Mouse (Mus musculus) cerebellum, adult 9-10 months (tissue): Measurements from ENCODE around the gene Per1.
A peak's percentile ranks its signal among the peaks of the same experiment; 100 is the strongest.

Experiments used
- DNase-seq: peaks from one replicate; pipeline ENCODE4 v3.0.0; 2022

Gene Per1

DNA sequence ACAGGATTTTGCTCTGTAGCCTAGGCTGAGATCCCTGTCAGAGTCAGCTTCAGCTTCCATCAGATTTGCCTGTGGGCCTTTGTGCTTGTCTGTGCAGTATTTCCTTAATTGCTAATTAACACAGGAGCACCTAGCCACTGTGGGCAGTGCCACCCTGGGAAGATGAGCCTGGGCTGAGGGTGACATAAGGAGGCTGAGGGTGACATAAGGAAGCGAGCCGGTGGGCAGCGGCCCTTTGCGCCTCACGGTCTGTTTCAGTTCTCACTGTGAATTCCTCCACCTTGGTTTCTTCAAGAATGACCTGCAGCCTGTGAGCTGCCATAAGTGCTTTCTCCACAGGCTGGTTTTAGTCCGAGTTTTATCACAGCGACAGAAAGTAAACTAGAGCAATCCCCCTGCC is 13.4 kb upstream of the Per1 start:
- DNase-seq, result no peak

DNA sequence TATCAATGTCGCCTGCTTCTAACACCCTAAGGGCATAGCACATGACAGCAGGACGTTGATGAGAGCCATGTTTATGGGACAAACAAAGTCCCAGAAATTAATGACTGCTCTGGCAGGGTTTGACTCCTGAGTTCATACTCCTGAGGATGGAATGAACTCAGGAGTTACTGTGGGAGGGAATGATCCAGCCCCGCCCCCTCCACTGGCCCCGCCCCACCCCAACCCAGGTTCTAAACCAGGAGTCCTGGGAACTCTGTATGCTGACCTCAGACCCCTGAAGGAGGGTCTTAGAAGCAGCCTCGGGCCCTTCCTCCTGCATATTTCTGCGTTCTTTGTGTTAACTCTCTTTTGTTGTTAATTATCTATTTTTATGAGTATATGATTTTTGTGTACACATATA is 9.4 kb upstream of the Per1 start:
- DNase-seq, result peak; percentile 35

DNA sequence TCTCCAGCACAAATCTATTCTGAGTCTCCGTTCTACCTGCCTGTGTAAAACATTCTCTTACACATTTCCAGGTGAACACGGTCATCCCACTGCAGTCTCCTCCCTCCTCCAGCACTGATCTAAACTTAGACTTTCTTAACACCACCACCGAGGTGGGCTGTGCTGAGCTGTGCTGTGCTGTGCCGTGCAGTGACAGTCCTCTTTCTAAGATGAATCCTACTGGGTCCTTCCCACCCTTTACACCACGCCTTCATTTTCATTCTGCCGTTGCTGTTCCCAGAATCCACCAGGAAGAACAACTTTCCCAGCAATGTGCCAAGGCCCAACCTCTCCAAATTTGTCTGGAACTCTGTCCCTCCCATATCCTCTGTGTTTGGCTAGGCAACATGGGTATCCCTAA is 8.6 kb upstream of the Per1 start:
- DNase-seq, result peak; percentile 51

DNA sequence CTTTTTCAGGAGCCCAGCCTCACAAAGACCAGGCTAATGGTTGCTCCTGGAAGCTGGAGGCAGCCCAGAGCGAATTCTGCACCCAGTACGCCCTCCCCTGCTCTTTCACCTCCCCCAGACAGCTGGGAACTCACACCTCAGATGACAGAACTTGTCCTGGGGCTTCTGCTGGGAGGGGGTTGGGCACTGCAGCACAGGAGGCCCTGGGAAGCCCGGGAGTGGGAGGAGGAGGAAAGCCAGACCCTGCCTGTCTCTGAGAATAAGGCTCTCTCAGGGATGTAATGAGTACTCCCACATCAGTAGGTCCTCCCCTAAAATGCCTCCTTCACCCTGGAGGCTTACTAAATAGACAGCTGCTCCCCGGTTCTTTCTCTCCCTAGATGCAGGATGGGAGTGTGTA is 7.9 kb upstream of the Per1 start:
- peak; percentile 45 for DNase-seq

DNA sequence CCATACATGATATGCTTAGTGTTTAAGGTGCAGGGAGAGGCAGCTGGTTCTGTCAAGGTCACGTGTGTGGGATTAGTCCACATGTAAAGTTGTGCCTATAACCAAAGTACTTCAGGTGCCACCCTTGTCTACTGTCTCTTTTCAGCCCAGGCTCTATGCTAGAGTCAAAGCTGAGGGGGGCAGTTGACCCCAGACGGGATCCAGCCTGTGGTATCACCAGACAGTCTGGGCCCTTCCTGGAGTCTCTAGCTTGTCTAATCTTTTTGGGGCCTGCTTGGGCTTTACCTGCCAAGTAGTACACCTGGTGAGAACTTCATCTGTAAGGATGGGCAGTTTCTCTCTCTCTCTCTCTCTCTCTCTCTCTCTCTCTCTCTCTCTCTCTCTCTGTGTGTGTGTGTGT is 7.4 kb upstream of the Per1 start:
- DNase-seq, result no peak

DNA sequence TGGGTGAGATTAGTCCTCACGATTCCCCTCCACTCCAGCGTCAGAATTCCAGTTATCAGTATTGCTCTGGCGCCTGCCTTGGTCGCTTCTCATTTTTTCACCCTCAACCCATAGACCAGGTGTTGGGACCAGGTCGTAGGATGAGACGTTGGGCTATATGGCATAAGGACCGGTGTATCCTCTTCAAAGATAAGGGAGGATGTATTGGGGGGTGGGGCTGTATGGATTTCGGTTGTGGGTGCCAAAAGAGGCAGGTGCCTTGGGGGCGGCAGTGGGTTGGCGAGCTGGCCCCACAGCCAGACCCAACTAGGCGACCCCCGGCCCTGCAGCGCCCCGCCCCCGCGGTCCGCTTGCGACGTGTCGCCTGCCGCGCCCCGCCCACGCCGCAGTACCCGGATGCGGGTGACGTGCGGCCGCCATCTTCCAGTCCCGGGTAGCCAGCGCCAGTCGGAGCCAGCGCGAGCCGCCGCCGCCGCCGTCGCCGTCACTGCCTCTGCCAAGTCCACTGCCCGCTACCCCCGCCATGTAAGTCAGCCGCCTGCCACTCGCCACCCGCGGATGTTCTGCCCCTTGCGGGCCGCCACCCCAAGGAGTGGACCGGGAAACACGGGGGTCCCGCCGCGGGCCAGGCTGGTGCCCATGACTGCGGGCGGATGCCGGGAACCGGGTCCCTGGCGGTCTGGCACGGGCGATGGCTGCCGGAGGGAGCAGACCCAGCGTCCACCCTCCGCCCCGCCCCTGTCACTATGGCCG is 6.7 kb upstream of the Per1 start, which contains the start of gene Vamp2:
Gene Vamp2, plus strand, starts transcription at position 388 of the 753 bp plus-strand sequence.
- DNase-seq, result peak; percentile 93

DNA sequence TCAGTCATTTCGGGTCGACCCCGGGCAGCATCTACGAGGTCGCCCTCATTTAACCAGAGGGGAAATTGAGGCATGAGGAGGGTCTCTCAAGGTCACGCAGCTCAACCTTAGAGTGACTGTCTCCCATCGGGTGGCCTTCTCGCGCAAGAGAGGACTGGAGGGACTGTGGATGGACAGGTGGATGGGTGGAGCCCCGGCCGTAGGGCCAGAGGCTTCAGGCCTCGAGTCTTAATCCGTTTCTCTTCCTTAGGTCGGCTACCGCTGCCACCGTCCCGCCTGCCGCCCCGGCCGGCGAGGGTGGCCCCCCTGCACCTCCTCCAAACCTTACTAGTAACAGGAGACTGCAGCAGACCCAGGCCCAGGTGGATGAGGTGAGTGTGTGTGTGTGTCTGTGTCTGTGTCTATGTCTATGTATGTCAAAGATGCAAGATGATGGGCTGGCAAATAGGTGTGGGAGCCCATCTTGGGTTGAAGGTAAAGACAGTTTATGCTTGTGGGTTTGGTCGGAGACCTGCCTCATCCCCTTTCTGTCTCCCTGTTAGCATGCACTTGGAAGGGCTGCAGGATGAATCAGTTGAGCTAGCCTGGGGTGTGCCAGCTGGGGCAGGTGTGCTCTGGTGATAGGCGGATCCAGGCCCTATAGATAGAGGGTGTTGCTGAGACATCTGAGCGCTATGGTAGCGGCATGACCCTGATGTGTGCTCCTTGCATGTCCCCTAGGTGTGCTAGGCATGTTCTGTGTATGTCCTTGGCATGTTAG is 6.0 kb upstream of the Per1 start:
- DNase-seq, result peak; percentile 62

DNA sequence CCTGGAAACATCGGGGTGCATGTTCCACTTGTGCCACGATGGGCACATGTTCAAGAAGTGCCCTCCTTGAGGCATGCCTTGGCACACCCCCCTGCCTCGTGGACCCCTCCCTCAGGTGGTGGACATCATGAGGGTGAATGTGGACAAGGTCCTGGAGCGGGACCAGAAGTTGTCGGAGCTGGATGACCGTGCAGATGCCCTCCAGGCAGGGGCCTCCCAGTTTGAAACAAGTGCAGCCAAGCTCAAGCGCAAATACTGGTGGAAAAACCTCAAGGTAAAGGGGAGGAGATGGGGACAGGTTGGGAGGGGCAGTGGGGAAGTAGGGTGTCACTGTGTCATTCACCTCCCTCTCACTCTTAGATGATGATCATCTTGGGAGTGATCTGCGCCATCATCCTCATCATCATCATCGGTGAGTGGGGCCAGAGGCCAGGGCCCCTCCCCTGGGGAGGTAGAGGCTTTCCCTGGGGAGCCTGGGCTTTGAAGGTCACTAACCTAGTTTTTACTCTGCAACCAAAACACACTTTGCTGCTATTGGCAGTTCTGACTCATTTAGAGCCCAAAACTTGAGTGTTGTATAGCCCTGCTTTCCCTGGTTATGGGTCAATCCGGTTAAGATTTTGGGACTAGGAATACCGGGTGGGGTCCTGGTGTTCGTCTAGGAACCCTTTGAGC is 5.3 kb upstream of the Per1 start:
- peak; percentile 77 for DNase-seq

DNA sequence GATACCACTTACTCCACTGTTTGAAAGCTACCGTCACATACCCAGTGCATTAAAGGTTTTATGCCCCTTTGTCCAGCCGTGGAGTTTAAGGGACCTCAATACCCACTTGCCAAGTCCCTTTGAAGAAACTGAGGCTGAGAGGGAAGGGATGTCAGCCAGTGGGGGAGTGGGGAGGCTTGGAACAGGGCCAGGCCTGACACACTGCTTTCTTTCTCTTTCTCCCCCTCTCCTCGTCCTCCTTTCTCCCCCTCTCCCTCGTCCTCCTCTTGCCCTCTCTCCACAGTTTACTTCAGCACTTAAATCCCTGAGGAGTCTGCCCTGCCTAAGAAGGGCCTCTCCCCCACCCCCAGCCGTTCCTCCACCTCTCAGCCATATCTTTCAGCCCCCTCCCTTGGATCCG is 4.7 kb upstream of the Per1 start:
- peak; percentile 54 for DNase-seq

DNA sequence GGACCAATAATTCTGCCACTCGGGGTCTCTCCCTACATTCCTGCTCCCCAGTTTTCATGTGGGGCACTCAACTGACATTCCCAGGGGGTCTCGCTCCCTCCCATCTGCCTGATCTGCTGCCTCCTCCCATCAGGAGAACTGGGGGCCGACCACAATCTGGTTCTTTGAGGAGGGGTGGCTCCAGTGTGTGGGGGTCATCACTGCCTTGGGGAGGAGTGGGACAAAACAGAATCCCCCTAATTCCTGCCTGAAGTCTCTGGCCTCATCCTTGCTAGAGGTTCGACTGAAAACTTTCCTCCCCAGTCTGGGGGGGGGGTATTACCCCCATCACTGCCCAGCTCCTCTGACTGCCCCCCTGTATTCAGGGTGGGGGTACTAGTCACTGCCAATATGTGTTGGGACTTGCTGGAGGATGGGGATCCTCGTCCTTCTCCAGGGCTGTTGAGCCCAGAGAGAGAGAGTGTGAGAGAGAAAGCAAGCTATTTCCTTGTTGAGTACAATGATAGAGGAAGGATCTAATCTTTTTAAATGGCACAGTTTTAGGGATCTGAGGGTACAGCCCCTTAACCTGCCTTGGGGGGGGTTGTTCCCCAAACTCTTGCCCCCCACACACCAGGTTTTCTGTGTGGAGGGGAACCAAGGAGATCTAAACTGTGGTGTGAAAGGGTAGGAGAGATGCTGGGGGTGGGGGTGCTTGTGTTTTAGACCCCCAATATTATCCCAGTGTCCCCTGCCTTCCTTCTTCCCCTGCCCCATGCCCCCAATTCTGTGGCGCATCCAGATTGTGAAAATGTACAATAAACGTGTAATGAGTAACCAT is 3.2 kb upstream of the Per1 start:
- DNase-seq, result peak; percentile 68

DNA sequence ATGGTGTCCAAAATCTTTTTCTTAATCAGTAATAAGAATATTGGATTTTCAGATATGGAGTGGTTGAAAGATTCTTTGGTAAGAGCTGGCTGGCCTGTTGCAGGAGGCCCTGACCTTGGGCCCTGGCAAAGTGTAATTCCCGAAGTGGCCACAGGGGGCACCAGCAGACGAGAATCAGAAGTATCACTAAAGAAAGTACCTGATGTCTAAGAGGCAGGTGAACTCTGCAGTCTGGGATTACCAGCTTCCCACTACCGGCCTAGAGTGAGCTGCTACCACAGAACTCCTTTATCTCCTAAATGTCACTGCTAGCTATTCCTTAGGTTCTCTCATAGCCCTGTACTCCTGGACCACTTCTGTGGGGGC is 2.6 kb upstream of the Per1 start:
- DNase-seq, result peak; percentile 94

DNA sequence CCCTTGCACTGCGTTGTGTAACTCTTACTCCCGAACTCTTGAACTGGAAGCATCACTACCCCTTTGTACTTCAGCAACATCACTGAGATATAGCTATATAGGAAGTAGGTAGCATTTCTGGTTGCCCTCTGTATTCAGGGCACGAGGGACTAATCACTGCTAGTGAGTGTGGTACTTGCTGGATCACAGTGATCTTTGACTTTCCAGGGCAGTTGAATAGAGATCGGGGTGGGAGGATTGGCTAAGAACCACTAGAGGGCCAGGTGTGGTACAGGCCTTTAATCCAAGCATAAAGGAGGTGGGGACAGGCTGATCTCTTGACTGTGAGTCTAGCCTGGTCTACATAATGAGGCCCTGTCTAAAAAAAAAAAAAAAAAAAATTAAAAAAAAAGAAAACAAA is 2.1 kb upstream of the Per1 start:
- no peak for DNase-seq

DNA sequence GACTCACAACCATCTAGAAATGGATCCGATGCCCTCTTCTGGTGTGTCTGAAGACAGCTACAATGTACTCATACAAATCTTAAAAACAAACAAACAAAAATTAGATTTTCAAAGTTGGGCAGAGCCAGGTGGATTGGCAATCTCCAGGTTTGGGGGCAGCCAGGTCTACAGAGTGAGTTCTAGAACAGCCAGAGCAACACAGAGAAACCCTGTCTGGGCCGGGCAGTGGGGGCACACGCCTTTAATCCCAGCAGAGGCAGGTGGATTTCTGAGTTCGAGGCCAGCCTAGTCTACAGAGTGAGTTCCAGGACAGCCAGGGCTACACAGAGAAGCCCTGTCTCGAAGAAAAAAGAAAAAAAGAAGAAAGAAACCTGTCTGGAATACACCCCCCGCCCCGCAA is 1.2 kb upstream of the Per1 start:
- peak; percentile 64 for DNase-seq

DNA sequence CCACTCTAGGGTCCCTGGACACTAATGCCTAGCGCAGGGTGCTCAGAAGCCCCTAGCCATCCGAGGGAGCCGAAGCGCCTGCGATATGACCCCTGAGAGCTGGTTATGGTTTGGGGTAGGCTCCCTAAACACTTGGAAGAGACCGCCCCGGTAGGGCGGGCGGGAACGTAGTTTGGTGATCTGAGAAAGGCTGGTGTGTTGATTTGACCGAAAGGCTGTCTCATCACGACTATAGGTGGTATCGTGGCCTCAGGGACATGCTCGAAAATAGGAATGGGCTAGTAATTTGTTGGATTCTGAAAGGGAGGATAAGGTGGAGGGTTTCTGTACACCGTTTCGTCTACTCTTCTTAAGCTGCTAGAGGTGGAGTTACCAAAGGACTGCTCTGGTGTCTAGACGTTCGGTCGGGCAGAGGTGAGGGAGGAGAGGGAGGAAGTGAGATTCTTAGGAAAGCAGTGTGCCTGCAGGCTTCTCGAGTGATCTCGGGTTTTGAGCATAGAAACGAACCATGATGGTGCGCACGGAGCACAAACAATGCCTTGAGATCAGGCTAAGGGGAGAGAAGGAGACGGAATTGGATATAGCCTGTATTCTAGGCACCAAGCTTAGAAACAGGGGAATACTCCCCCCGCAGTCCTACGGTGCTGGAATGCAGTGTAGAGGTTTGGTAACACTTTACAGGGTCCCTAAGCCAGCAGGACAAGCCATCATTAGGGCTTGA is 654 bp downstream of the Per1 start:
- DNase-seq, result peak; percentile 66

DNA sequence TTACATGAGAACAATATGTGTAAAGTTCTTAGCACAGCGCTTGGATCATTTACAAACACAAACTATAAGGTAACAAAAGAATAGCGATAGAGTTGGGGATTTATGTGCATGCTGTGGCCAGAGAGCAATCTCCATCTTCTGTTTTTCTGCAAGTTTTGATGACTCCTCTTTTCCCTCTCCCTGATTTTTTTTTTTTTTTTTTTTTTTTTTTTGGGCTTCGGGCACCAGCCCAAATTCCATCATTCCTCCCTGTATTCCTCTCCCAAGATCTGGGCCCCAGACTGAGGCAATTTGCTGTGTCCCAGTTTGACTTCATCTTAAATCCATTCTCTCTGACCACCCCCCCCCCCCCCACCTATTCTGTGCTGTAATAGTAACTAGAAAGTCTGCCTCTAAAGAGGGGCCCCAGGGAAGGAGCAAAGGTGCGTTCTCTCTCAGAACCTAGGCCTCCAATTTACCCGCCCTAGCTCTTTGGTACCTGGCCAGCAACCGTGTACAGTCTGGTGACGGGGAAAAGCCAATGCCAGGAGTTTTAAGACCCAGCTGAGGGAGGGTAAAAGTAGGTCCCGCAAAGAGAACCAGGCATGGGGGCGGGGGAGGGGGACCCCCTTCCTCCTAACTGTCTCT is 1.5 kb downstream of the Per1 start:
- no peak for DNase-seq

DNA sequence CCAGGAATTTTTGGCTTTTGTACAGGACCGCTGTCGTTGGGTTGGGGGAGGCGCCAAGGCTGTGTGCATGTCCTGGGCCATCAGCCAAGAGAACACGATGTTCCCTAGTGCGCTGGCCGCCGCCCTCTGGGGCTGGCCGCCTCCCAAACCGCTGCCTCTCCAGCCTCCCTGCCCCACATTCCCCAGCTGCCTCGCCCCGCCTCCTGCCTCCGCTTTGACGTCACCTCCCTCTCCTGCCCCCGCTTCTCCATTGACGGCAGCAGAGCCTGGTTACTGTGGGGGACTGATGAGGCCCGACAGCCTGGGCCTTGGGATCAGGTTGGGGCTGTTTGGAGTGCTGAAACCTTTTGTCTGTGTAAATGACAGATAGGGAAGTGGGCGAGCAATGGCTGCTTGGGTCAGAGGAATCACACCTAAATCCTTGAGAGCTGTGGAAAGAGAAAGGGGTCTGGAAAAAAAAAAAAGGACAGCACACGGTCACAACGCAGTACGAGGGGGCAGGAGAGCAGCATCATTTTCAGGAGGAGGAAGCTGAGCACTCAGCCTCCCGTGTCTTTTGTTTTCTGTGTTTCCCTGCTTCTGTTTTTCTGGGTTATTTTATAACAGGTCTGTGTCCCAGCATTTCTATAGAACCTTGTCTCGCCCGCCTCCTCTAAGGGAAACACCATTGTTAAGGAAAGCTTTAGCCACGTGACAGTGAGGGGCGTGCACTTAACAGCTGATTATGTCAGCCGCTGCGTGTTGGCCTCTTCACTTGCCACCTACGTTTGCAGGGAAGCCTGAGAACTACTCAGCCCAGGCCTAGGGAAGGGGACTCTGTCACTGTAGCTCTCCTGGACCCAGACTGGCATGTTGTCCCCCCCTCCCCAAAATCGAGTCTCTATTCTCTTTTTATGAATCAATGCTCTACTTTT is 2.2 kb downstream of the Per1 start:
- peak; percentile 92 for DNase-seq

DNA sequence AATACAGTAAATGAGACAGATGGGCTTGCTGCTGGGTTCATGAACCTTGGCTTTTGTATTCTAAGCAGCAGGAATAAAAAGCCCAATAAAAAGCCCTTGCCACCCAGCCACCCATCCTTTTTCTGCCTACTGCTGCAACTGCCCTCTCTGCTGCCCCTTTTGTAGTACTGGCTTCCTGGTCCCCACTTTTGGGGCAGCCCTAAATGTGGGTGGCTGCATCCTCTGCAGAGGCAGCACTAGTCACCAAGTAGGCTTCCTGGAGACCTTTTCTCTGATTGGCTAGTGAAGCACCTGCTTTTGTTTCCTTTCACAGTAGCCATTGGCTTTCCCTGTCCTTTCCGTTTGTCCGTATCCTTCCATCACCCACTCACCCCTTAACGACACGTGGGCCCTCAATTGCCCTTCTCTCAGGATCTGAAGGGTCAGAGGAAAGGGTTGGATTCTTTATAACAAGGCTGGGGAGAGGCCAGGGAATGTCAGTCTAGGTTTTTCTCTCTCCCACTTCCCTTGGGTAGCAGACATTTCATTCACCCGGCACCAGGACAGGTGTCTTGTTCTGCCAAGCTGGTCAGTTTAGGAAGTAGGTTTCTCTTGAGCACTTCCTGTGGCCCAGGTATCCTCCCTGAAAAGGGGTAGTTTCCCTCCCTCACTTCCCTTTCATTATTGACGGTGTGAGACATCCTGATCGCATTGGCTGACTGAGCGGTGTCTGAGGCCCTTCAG is 3.2 kb downstream of the Per1 start:
- DNase-seq, result no peak

DNA sequence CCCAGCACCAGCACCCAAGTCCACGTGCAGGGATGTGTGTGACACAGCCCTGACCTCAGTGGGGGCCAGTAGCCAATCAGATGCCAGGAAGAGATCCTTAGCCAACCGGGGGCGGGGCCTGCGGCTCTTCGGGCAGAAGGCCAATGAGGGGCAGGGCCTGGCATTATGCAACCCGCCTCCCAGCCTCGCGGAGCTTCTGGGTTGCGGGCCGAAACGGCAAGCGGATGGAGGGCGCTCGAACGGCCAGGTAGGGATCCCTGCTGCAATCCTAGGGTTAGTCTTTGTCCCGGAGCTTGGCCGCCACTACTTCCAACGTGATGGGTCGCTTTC is 3.7 kb downstream of the Per1 start:
- peak; percentile 99 for DNase-seq

DNA sequence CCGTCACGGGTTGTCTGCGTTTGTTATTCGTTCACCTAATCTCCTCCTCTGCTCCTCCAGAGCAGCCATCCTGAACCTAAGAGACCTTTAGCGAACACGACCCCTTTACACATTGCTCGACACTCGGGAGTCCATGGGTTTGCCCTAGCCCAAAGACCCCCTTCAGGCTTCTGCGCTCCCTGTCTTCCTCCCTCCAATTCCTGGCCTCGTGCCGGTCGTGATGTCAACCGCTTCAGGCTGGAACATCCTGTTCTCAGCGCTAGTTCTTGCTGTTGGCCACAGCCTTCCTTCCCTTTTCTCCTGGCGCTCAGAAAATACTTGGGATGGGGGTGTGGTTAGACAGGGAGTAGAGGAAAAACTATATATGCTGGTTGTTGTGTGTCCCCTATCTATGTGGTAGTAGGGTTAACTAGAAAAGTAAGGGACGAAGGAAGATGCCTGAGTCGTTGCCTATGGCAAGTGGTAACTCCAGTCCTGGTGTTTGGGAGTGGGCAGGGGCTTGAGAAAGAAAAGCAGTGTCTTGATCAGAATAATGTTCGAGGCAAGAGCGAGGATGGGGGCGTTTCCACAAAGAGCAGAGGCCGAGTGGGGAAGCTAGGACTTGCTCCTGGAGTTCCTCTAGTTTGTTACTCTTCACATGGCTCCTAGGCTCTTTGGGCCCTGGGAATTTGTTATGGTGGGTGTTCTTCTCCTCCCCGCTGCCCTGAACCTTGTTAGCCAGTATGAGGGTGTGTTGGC is 4.3 kb downstream of the Per1 start:
- peak; percentile 86 for DNase-seq
